Mouse (Mus musculus): Measurements from ENCODE around the gene Mllt11. TPM values are rescaled to one million over a fixed set of nuclear protein-coding genes. Genes with fewer than 3 reads are reported as not detected.
"Not testable (repeated sequence)": the region's sequence is repeated elsewhere in the genome, so short reads cannot be mapped to it uniquely, and the experiment has no call there.

The Mllt11 gene
- total RNA-seq, 2 experiments from 2014 or later = 39.8 to 44.8 TPM

DNA sequence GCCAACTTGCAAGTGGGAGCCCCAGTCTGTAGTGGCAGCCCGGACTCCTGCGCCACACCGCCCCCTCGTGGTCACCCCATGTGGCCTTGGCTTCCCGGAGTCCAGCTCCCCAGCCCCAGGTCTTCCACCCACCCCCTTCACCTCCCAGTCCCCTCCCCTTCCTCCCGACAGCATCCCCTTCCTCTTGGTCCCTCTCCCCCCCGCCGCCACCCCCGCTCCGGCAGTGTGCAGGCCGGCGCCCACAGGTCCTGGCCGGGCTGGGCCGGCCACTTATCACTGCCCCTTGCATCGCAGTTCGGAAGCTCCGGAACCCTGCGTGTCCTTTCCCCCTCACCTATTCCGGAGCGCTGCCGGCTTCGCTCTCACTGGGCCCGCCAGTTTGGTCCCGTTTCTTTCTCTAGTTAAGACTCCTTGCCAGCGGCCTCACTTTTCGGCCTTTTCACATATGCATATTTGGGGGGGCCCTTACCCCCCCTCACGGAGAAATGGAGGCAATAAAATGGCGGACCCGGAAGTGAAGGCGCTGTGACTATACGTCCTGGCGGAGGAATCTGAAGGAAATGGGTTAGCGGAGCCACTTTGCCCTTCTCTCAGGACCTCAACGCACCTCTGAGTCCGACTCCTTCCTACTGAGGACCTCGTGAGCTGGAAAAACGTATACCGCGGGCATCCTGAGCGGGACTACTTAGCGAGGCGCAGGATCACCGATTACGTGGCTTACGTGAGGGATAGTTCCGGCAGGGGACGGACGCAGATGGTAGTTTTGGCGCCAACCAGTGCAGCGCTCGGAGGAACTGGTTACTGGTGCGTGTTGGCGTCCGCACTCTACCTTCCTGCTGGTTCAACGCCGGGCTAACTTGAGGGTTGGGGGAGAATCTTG, 14.5 kb downstream of the Mllt11 start, which contains the start of gene Gabpb2:
TSS of gene Gabpb2 (minus strand) at position 662 of the 880 bp plus-strand sequence.
- DNase-seq = peak; percentile 98

DNA sequence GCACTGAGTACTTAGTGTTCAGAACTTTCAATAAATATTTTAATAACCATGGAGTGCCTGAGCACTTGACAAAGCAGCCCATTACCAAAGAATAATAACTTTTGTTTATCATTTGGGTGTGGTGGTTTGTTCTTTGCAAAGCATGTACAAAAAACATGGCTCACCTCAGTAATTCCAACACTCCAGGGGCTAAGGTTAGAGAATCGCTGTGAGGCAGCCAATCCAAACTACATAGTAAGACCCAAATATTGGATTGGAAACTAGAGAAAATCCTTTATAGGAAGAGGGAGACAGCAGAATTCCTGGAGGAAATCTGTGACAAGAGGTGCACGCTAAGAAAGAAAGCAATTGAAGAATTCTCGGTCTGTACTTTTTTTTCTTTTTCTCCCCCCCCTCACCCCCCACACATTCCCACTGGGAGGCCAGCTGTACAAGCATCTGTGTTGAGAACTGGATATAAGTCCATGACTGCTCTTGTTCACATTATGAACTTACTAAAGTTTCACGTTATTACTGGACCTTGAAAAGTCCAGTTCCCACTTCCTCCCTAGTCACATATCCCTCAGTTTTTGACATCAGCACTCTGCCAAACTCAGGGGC, 15.2 kb downstream of the Mllt11 start:
- DNase-seq = no peak

DNA sequence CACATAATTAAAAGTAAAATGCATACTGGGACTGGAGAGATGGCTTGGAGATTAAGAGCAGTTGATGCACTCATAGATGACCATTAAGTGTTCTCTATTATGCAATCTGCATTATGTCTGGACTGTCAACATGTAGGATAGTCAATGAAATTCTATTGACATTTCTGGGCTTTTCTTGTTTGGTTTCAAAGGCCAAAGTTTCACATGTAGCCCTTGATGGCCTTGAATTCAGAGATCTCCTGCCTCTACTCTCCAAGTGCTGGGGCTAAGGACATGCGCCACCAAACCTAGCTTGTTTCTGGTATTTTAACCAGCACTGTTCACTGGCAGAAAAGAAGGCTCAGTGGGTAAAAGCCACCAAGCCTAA, 18.4 kb downstream of the Mllt11 start:
- DNase-seq = no peak

DNA sequence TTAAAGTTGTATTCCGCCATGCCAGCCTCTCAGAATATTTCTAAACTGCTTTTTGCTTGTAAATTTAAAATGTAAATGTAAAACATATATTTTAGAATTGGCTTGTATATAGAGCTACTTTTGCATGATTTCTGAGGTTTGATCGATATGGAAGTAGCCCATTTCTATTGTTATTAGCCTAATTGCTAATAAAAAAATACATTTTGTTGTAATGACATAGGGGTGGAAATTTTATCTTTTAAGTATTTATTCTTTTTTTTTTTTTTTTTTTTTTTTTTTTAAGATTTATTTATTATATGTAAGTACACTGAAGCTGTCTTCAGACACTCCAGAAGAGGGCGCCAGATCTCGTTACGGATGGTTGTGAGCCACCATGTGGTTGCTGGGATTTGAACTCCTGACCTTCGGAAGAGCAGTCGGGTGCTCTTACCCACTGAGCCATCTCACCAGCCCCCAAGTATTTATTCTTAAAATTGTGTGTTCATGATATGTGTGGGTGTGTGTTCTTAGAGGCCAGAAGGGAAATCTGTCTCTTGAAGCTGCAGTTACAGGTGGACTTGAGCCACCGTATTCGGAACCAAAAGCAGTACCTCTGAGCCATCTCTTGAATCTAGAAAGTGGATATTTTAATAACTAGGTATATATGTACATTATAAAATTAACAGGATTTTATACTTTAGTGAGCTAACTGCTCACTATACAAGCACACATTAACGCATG, 18.9 kb downstream of the Mllt11 start:
- DNase-seq = not testable (repeated sequence)

DNA sequence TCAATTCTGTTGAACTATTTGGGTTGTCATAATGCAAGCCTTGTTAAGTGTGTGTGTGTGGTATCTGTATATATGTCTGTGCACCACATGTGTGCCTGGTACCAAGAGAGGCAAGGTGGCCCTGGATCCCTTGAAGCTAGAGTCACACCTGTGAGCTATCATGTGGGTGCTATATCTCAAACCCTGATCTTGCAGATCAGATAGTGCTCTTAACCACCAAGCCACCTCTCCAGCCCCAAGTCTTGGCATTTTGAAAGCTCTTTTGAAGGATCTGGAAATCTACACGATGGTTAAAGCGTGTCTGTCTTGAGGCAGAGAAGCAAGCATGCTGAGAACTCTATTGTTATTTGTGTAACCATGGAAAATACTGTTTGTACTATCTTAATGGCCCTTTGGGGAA, 21.4 kb downstream of the Mllt11 start:
- no peak for DNase-seq

DNA sequence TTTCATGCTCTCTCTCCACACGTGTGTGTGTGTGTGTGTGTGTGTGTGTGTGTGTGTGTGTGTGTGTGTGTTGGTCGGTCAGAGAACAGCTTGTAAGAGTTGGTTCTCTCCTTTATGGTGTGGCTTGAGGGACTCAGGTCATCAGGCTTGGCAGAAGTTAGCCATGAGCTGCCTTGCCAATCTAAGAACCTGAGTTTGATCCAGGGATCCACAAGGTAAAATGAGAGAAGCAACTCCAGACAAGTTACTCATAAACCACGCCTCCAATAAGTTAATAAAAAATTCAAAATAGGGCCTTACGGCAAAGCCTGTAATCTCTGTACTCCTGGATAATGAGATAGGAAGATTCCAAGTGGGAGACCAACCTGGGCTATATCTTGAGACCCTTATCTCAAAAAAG, 23.7 kb downstream of the Mllt11 start:
- no peak for DNase-seq

DNA sequence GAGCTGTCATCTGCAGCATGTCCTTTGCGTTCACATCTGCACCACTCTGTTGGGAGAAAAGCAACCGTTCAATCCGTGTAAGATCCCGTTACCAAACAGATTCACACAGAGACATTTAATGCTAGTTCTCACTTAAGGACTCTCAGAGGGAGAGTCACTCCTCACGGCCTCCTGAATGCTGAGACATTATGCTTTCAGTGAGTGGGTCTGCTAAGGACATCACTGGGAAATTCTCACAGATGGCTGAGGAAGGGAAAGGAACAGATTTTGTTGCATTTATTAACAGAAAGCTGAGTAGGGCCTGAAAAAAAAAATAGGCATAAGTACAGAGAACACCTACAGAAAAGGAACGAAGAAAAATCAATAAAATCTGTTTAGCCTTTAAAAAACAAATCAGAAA, 28.1 kb downstream of the Mllt11 start:
- DNase-seq = no peak

DNA sequence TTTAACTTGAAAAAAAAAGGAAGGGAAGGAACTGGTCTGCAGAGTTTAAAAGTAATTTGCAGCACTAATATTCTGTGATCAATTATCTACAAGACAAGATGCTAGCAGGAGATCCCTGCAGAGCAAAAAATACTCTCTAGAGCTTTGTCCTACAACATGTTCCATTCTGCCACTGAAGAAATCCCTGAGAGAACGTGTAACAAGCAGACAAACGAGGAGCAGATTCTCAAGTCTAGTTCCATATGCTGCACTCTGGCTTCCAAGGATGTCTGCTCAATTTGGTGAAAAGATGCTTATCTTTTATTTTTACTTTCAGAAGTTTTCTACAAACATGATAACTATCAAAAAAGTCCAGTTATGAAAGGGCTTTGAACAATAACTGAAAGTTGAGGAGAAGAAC, 31.4 kb downstream of the Mllt11 start:
- DNase-seq = no peak

DNA sequence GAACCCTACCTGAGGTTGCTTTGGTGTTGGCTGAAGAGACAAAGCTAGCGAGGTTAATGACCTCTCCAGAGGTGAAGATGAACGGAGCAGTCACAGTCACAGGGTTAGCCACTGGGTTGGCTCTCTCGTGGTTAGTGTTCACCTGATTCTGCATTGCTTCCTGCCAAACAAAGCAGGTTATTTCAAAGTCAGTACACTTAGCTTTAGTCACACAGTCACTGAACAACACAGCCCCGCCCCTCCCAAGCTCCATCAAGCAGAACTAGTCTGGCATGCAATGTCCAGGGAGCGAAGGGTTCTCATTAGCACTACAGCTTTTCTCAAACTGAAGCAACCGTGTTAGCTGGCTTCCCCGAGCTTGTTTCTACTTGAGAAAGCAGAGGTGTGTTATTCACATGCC, 31.8 kb downstream of the Mllt11 start:
- DNase-seq = no peak

DNA sequence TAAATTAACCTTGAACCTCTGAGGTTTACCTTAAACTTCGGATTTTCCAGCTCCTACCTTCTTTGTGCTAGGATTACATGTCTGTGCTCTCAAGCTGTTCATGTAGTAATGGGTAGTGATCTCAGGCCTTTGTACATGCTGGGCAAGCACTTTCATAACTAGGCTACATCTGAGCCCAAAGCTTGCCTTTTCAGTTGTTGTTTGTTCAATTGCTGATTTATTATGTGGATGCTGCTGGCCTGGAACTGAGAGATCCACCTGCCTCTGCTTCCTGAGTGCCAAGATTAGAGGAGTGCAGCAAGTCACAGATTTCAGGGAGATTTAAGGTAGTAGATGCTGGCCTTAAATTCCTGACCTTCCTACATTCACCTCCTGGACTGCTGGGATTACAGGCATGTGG, 32.9 kb downstream of the Mllt11 start:
- no peak for DNase-seq

DNA sequence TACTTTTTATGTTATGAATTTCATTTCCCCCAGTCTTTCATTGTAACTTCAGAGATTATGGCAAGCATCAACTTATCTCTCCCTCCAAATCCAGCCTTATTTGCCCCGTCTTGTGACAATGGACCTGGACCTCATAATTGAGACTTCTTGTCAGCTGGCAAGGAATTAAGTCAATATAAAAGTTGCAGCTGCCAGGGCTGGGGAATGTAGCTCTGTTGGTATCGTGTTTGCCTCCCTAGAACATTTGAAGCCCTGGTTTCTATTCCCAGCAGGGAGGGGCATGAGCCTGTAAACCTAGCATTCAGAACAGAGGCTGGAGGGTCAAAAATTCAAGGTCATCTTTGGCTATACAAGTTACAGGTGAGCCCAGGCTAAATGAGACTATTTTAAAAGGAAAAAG, 36.2 kb downstream of the Mllt11 start:
- DNase-seq = no peak

DNA sequence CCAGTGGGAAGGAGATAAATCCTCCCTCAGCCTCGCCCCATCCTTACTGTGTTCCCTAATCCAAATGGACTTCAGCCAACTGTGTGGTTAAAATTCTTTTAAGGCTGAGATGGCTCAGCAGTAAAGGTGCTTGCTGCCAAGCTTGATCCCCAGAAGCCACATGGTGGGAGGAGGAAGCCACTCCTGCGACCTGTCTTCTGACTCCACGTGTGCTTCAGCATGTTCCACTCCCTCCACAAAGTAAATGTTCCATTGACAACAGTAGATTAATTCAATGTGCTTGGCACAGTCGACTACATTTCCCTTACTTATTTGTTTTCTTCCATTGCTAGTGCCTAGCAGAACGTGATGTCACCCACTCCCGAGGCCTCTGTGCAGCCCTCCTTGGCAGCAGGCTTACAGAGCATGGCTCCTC, 37.2 kb downstream of the Mllt11 start:
- no peak for DNase-seq

DNA sequence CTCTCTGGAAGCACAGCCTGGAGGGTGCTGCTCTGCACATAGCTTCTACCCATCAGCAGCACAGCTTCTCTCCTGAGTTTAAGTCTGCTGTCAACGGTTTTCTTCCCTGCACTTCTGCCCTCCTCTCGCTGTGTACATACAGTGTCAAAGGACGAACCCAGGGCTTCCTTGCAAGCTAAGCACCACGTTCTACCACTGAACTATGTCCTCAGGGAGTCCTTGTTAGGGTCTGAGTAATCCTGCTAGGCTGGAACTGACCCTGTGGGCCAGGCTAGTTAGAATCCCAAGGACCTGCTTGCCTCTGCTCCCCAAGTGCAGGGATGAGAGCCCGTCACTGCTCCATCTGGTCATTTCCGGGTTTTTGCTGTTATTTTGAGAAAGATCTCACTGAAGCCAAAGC, 45.1 kb downstream of the Mllt11 start:
- no peak for DNase-seq

DNA sequence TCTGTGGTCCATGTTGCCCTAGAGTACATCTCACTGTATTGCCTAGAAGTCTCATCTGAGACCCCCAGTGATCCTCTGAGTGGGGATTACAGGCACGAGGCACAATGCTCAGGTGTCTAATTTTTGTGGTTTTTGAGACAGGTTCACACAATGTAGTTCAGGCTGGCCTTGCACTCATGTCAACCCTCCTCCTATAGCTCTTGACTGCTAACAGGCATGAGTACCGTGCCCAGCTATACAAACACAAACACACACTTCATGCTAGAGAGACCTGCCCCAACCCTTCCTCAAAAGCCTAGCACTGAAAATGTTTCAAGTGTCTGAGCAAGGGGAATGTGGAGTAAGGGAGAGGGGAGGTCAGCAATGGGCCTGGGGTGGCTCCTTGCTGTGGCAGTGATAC, 45.9 kb downstream of the Mllt11 start:
- no peak for DNase-seq

DNA sequence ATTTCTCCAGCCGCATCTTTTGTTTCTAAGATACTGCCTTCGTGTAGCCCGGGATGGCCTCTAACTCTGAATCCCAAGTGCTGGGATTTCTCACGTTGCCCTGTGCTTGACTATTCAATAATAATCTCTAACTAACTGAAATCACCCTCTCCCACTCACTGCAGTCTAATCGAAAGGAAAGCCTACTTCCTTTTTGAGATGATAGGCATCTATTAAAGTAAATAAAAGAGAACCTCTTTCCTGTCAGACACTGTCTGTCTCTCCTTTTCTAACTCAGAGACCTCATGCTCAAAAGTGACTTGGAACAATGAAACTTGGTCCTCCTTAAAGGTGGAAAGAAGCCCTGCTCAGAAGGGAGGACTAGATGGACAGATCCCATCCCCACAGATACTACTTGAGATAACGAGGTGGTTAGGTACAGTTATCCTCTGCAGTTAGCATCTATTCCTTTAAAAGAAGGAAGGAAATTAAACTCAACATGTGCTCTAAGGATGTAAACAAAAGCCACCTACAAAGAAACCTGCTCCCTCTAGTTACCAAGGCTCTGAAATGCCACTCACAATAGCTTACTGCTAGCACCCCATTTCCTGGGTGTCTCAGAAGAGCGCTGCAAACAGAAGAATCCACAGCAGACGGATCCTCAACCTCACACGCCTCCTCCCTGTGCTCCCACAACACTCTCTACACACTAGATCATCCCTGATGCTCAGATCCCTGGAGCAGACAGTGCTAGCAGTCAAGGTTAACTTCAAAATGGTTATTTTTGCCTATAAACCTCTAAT, 47.0 kb downstream of the Mllt11 start:
- no peak for DNase-seq

DNA sequence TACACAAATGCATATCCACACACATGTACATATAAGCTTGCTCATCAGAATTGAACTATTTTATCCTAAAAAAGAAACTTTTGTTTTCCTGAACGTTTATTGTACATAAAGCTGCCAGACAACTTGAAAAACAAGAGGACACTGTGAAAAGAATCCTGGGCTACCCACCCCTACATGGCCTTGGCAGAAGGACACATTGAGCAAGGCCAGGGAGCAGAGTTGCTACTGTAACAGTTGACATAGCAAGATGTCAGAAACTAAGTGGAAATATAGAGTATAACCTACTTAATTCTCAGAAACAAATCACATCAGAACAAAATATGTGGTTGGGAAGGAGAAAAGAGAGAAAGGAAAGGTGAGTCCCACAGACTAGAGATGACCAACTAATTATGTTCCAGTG, 50.1 kb downstream of the Mllt11 start:
- DNase-seq = no peak

DNA sequence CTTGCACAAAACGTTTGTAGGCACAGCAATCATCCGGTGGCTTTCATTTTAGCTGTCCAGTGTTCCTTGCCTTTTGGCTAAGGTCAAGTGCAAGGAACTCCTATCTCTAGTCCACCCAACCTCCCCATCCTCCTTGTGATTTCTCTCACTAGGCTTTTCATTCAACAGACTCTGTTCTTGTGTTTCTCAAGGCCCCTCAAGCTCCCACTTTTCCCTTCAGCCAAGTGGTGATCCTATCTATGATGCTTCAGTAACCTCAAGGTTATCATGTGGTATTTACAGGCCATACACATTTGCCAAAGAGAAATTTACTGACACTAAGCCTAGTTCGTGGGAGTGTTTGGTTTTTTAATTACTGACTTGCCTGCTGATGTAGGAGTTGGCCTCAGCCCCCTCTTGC, 52.1 kb downstream of the Mllt11 start:
- no peak for DNase-seq

DNA sequence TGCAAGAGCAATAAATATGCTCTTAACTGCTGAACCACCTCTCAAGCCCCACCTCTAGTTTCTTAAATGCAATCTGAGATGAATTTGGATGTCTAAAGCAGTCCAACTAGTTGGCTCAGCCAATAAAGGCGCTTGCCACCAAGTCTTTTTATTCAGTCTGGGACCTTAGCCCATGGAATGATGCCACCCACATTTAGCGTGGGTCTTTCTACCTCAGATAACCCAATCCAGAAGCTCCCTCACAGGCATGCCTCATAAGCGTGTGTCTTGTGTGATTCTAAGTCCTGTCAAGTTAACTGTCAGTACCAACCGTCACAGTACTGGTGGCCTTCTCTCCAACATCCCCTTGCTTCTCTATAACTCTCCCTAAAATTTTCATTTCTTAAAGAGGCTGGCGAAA, 53.0 kb downstream of the Mllt11 start:
- DNase-seq = no peak

DNA sequence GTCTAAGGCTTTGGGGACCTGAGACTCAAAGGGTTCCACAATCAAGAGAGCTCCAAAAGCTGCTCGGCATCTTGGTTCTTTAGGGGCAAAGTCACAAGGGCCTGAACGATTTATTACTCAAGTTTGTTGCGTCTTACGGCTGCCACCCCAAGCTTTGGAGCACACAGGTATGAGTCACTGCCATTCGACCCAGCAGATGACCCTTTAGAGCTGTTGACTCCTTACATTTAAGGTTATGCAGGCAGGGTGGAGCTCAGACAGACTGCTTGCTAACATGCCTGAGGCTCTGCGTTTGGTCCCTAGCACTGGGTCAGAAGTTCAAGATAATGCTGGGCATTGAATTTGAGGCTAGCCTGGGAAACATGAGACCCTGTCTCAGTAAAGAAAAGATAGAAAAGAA, 54.4 kb downstream of the Mllt11 start:
- no peak for DNase-seq

DNA sequence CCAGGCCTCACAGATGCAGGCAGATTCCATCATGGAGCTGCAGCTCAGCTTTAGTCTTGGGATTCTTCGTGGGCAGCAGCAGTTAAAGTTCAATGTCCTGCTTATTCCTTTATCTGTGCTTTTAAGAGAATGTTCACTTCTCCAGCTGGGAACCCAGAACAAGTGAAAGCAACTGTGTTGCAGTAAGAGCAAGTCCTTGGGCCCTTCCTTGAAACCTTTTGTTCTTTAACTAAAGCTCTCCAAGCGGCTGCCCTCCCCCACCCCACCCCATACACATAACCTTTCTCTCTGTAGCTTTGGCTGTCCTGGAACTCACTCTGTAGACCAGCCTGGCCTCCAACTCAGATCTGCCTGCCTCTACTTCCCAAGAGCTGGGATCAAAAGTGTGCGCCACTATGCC, 55.5 kb downstream of the Mllt11 start:
- no peak for DNase-seq

DNA sequence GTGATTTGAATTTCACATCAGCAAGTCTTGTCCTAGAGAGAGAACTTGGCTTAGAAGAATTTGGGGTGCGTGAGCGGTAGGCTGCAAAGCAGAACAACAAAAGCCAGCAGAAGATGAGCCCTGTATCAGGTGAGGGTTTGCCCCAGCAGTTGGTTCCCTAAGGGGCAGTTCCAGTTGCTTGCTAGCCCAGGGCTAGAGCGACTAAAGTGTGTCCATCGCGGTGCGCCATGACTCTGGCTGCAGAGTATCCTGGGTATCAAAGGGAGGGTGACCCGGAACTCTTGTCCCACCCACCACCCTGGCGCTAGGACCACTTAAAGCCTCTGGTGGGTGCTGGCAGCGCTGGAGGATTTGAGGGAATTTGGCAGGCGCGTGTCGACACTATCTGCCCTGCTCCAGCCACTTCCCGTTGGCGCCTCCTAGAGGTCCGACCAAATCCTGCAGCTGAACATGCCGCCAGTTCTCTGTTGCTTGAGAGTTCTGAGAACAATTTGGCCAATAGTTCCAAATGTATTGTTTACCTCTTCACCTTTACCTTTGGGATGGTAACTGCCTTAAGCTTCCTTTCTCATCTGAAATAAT, 57.9 kb downstream of the Mllt11 start:
- DNase-seq = peak; percentile 90
